Mouse (Mus musculus): ENCODE measurements around the gene Hunk.

- TF ChIP-seq CTCF (IDR thresholded peaks at IDR 0.05) (no peak), POLR2A (IDR thresholded peaks at IDR 0.05; ENCODE audit: insufficient read depth, low read depth, low read length) (no peak), EP300 (IDR thresholded peaks at IDR 0.05; ENCODE audit: insufficient read depth, low read depth, low read length) (no peak)
Observed at GRCm38 (mm10) chr16:90545509-90545908, 159.7 kb downstream of the Hunk start.
